Mouse (Mus musculus): ENCODE results near the gene Nit2.

Nit2 gene

GRCm38 (mm10) chr16:57162841-57163240, 4.3 kb downstream of the Nit2 start:
- DNase-seq (ENCODE audit: low read depth, low spot score) = no peak

- no peak for DNase-seq (ENCODE audit: low read depth, low spot score)
Observed at GRCm38 (mm10) chr16:57159835-57160234, 7.3 kb downstream of the Nit2 start.

- peak; percentile 22 for DNase-seq (ENCODE audit: low read depth, low spot score)
Observed at GRCm38 (mm10) chr16:57157728-57158127, 9.4 kb downstream of the Nit2 start.

- no peak for DNase-seq (ENCODE audit: low read depth, low spot score)
Observed at GRCm38 (mm10) chr16:57157076-57157475, 10.1 kb downstream of the Nit2 start.

GRCm38 (mm10) chr16:57155899-57156298, 11.2 kb downstream of the Nit2 start:
- DNase-seq (ENCODE audit: low read depth, low spot score) = no peak

- no peak for DNase-seq (ENCODE audit: low read depth, low spot score)
Observed at GRCm38 (mm10) chr16:57151437-57151836, 15.7 kb downstream of the Nit2 start.

GRCm38 (mm10) chr16:57144741-57145140, 22.4 kb downstream of the Nit2 start:
- DNase-seq (ENCODE audit: low read depth, low spot score) = no peak

GRCm38 (mm10) chr16:57133611-57134010, 33.5 kb downstream of the Nit2 start:
- DNase-seq (ENCODE audit: low read depth, low spot score) = no peak

GRCm38 (mm10) chr16:57132326-57132725, 34.8 kb downstream of the Nit2 start:
- no peak for DNase-seq (ENCODE audit: low read depth, low spot score)

GRCm38 (mm10) chr16:57131544-57131943, 35.6 kb downstream of the Nit2 start:
- peak; percentile 67 for DNase-seq (ENCODE audit: low read depth, low spot score)

- no peak for DNase-seq (ENCODE audit: low read depth, low spot score)
Observed at GRCm38 (mm10) chr16:57130752-57131400, 36.3 kb downstream of the Nit2 start.

GRCm38 (mm10) chr16:57127825-57128224, 39.3 kb downstream of the Nit2 start:
- no peak for DNase-seq (ENCODE audit: low read depth, low spot score)

- no peak for DNase-seq (ENCODE audit: low read depth, low spot score)
Observed at GRCm38 (mm10) chr16:57126268-57126667, 40.9 kb downstream of the Nit2 start.

- no peak for DNase-seq (ENCODE audit: low read depth, low spot score)
Observed at GRCm38 (mm10) chr16:57122682-57123445, 44.3 kb downstream of the Nit2 start.

- peak; percentile 46 for DNase-seq (ENCODE audit: low read depth, low spot score)
Observed at GRCm38 (mm10) chr16:57121816-57122415, 45.2 kb downstream of the Nit2 start.

GRCm38 (mm10) chr16:57120913-57121815, 46.0 kb downstream of the Nit2 start, which contains the start of gene Tomm70a:
Gene Tomm70a, plus strand, starts transcription at chr16:57121703.
- peak; percentile 99 for DNase-seq (ENCODE audit: low read depth, low spot score)

GRCm38 (mm10) chr16:57117562-57117961, 49.6 kb downstream of the Nit2 start:
- DNase-seq (ENCODE audit: low read depth, low spot score) = no peak

GRCm38 (mm10) chr16:57116066-57116465, 51.1 kb downstream of the Nit2 start:
- DNase-seq (ENCODE audit: low read depth, low spot score) = peak; percentile 49
